Mouse (Mus musculus) left cerebral cortex, adult 8-10 months (tissue): ENCODE data around the gene Iqgap2. TPM values are rescaled to one million over a fixed set of nuclear protein-coding genes. Genes with fewer than 3 reads are reported as not detected.

Experiments used
- DNase-seq, 2 experiments: peaks; one replicate each; pipeline ENCODE4 v3.0.0; 2022; ENCODE audit warnings: low spot score in 2 of 2
- total RNA-seq, 4 experiments: library from RNA; stranded (reverse); gene quantifications; 2 replicates each; pipeline ENCODE4 v1.2.4; 2022

Iqgap2 gene
- total RNA-seq, 4 experiments from 2014 or later, result 11.3 to 14.8 (median 13.1) TPM

DNA sequence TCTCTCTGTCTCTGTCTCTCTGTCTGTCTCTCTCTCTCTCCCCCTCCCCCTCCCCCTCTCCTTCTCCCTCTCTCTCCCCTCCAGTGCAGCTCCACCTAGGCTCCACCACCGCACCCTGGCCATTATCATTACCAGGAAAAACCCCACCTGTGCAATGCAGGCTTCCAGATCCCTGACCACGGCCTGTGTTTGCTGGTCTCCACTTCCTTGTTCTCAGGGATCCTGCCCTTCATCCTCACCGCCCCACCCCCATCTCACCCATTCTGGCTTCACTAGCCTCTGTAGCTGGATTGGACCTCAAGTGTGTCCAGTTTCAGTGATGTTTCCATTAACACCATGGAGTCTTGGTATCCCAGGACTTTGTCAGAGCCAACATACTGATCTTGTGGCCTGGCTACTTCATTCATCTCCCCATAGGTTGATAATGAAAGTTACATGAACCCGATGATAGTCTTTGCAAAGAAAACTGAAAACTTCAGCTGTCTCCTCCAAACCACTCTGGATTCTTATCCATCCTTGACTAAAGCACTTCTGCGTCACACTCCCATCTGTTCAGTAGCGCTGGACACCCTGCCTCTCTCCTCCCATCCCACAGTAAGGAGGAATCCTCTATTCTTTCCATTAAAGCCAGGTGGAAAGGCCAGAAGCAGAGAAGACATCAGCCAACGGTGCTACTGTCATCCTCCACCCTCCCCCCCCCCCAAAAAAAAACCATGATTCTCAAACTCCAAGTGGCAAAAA is 62.1 kb downstream of the Iqgap2 start:
- no peak for DNase-seq

- DNase-seq, result peak in 1 of 2 experiments; percentile 44
These were observed 63.1 kb downstream of the Iqgap2 start for GRCm38 (mm10) chr13:95828616-95829015.

DNA sequence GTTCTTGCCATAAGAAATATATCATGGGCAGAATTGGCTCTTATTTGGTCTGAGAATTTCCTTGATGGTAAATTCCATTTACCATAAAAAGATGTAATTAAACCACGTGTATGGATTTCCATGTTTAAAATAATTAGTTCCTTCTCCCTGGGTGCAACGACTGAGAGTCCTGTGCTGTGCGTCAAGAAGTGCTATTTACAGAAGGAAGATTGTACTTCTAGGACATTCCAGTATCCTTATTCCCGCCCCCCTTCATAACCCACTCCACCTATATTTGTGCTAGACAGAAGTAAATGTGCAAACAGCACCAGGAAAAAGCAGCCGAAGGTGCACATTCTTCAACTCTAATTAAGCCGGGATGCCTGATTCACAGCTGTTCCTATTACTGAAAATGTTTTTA is 65.5 kb downstream of the Iqgap2 start:
- no peak for DNase-seq

GRCm38 (mm10) chr13:95822918-95823317 is 68.8 kb downstream of the Iqgap2 start:
- peak in 1 of 2 experiments; percentile 39 for DNase-seq

- DNase-seq, result peak; percentile 37 to 91
These were observed 71.7 kb downstream of the Iqgap2 start for GRCm38 (mm10) chr13:95820071-95820470.

- no peak for DNase-seq
These were observed 72.8 kb downstream of the Iqgap2 start for GRCm38 (mm10) chr13:95818941-95819340.

GRCm38 (mm10) chr13:95813643-95814042 is 78.1 kb downstream of the Iqgap2 start:
- DNase-seq, result no peak

DNA sequence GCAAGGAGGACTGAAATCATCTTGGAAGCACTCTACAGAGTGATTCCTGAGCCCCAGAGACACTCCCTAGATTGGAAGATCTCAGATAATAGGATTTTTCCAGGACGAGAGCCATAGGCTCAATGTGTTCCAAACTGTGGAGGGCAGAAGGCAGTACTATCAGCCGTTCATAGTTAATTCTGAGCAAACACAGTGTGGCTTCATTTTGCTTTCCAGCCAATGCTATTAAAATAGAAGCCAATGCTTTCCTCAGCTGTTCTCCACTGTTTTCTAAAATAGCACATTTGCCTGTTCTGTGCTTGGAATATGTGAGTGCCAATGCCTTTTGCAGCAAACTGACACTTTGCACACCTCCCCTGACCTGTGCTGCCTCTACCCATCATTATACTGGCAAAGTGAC is 80.9 kb downstream of the Iqgap2 start:
- no peak for DNase-seq

- DNase-seq, result no peak
These were observed 84.5 kb downstream of the Iqgap2 start for GRCm38 (mm10) chr13:95807106-95807750.

GRCm38 (mm10) chr13:95805469-95806166 is 86.1 kb downstream of the Iqgap2 start:
- no peak for DNase-seq

- DNase-seq, result no peak
These were observed 87.6 kb downstream of the Iqgap2 start for GRCm38 (mm10) chr13:95804113-95804512.

DNA sequence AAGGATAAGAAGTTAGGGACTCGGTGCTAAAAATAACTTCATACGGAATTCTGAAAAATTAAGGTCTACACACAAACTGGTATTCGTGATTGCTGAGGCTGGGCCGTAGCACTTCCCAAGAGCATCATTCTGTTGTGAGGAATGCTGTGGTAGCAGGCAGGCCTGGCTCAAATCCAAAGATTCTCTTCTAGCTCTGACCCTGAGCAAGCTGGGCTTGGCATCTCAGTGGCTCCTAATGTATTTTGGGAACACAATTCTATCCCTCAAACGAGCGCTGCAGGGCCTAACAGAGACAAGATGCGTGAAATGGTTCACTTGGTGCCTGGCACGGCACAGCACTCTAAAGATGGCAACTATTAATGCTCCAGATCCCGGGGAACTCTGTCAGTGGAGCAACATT is 90.8 kb downstream of the Iqgap2 start:
- DNase-seq, result no peak

DNA sequence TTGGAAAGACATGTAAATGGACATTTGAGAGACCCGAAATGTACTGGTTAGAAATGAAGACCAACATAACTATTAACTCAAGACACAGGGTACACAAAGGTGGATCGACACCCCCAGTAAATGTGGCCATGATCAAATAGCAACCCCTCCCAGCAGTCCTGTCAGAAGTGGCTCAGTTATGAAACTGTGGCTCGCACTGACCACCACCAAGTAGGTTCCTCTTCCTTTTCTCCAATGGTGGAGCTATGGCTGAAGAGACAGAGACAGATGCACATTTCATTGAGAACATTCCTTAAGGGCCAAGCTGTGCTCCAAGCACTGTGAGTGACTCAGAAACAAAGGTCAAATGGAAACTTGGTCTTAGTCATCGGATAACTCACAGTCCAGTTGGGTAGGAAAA is 92.4 kb downstream of the Iqgap2 start:
- no peak for DNase-seq

DNA sequence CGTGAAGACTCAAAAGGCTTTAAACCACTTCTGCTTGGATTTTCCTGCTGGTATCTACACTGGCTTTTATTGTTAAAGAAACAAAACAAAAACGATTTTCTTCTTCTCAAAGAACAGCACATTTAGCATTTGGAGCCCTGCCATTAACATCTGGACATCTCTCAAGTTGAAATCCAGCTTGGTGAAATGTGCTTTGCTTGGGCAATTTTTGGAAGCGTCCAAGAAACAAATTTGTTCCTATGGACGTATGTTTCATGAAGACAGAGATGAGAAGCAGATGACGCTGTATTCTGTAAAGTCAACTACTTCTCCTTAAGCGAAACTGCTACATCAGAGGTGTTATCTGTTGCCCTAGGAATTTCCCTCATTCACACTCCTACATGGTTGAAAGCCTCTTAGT is 93.0 kb downstream of the Iqgap2 start:
- DNase-seq, result no peak

- DNase-seq, result no peak
These were observed 94.2 kb downstream of the Iqgap2 start for GRCm38 (mm10) chr13:95797530-95797929.

GRCm38 (mm10) chr13:95794346-95794745 is 97.4 kb downstream of the Iqgap2 start:
- DNase-seq, result no peak

DNA sequence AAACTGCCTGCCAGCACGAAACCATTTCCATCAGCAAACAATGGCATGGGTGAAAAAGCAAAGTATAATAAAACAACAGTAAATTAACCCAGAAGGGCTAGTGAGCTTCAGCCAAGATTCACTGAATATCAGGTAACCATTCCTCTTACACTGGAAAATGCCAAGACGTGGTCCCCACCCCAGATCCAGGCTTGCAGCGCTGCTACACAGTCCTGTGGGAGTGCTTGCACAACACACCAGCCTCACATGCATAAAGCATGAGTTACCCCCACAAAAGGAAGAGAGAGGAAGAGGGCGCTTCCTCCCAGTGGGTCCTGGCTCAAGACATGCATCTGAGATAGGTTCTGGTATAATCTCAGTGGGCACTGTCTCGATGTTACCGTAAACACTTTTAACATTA is 100.8 kb downstream of the Iqgap2 start:
- no peak for DNase-seq

DNA sequence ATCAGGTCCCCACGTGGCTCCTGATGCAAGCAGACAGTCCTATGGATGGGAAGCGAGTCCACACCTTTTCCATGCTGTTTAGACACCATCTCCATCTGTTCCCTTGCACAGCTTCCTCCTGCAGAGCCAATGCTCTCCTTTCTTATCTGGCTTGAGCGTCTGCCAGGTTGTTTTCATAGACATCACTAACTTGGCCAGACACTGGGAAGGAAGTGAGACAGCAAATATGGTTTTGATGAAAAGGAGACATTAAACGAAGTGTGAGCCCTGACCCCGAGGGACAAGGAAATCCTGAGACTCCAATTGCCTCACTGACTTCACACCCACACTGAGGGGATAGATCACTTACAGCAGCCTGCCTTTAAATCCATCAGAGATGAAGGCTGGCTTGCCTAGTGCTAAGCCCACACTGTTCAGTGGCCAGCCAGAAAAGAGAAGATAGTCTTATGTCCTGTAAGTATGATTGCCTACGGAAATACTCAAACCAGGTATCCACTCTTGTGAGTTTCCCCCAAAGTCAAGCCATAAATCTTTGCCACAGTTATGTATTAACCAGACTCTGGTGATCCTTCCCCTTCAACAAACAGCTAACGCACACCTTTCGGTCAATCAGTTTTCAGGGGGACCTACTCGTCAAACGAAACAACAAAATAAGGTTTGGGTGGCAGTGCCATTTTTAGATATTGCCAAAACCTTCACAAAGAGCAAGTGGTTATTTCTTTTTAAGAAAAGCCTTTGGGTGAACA is 102.9 kb downstream of the Iqgap2 start:
- peak in 1 of 2 experiments; percentile 43 for DNase-seq

GRCm38 (mm10) chr13:95782969-95783332 is 108.8 kb downstream of the Iqgap2 start:
- no peak for DNase-seq

DNA sequence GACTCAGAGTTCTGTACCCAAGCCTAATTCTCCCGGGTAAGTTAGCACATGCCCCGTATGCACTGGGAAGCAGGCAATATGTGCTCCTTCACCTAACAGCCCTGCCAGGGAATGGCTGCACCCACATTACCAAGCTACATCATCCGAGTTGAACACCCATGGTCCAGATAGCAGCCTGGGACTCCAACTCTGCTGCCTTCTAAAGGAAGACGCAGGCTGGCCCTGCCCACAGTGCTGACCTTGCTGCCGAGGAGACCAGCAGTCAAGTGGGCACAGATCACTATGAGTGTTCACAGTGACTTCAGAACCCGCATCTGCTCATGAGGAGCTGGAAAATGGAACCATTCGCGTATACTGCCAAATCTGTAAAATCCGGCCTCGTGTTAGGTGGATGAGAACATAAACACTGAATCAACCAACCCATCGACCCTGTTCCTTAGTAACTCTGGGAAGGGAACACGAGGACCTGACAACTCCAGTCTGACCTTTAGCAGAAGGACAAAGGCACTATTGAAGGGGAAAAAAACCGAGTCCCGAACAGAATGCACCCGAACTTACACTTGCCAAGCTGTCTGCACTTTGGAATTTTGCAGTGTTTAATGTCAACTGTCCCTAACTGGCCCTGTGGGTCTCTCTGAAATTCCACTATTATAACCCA is 109.3 kb downstream of the Iqgap2 start:
- no peak for DNase-seq

DNA sequence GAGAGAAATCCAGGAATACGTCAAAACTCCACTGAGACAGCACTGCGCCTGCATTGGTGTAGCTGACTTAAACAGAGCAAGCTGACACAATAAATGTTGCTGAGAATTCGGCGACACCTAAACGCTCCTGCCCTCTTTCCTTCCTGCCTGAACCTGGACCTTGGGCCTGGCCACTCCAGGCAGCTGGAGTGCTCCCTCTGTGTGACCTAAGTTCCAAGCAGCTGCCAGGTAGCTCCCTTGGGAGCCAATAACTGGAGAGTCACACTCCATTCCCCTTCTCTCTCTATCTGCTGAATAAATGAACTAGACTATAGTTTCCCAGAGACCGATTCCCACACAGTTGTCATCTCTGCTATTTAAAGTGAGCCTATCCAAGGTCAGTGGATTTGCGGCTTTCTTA is 111.7 kb downstream of the Iqgap2 start:
- no peak for DNase-seq
